Mouse (Mus musculus): ENCODE measurements at regions not wholly inside any gene's neighbourhood (a gene's known extent, or its start where the extent isn't known, plus 50 kb on each side); places are given as distances from the start of the nearest gene placed in this dataset.

GRCm38 (mm10) chr5:119301539-119301938 is 368.9 kb upstream of the Tbx3 start:
- no peak for TF ChIP-seq POLR2A (IDR thresholded peaks at IDR 0.05; ENCODE audit: insufficient read length, low read depth)
- no peak for TF ChIP-seq POLR2AphosphoS2 (IDR thresholded peaks at IDR 0.05; ENCODE audit: insufficient read length, low read depth)
- no peak for TF ChIP-seq MYOG (IDR thresholded peaks at IDR 0.05; ENCODE audit: control insufficient read depth in 1 of 3, insufficient read depth in 1 of 3, insufficient read length in 2 of 3, low read depth in 2 of 3)
- TF ChIP-seq USF1 (IDR thresholded peaks at IDR 0.05; ENCODE audit: low read depth), result no peak
- no peak for TF ChIP-seq MAX (IDR thresholded peaks at IDR 0.05; ENCODE audit: low read depth)
